Comparison of ENCODE assay signal across 8 mouse cellular contexts in genomic region chr4:148591637-148592380, GRCm38 (mm10). TPM values are rescaled to one million over a fixed set of nuclear protein-coding genes. Genes with fewer than 3 reads are reported as not detected.
DNase-seq lines count a peak whose midpoint lies in the region; ATAC-seq and TF ChIP-seq lines count a peak whose summit lies in the region.

No protein-coding gene starts in this region.

- H3K9me3 ChIP-seq in kidney, postnatal 0 days (replicated peaks; ENCODE audit: low read length), result no peaks in the 10 kb centered on the region
- no peaks in the 10 kb centered on the region for H3K9me3 ChIP-seq in hindbrain, embryonic 15.5 days

- peak overlapping the region; percentile 69 for H3K9ac ChIP-seq in kidney, postnatal 0 days (ENCODE audit: low read depth, low read length)
- peak overlapping the region; percentile 87 for H3K9ac ChIP-seq in hindbrain, embryonic 15.5 days

- WGBS in kidney, postnatal 0 days, result under 1% methylated on average over 52 of the region's 53 CpGs
- under 1% methylated on average over 53 of the region's 53 CpGs for WGBS in hindbrain, embryonic 15.5 days

- 0 out of 2 replicates have a peak, but pooled peaks cover 7% of the 10 kb centered on the region for H3K4me1 ChIP-seq in kidney, postnatal 0 days (replicated peaks; ENCODE audit: insufficient read depth, low read length)
- H3K4me1 ChIP-seq in hindbrain, embryonic 15.5 days (replicated peaks), result peaks cover 18% of the 10 kb centered on the region

- peaks cover 24% of the 10 kb centered on the region for H3K36me3 ChIP-seq in kidney, postnatal 0 days (ENCODE audit: insufficient read depth, low read length)
- H3K36me3 ChIP-seq in hindbrain, embryonic 15.5 days, result peaks cover 35% of the 10 kb centered on the region

- peak overlapping the region; percentile 88 for H3K4me2 ChIP-seq in kidney, postnatal 0 days (ENCODE audit: low read length)
- peak overlapping the region; percentile 82 for H3K4me2 ChIP-seq in hindbrain, embryonic 15.5 days

- no peak overlapping the region for H3K27ac ChIP-seq in kidney, postnatal 0 days
- H3K27ac ChIP-seq in hindbrain, embryonic 15.5 days (replicated peaks), result peak overlapping the region; percentile 78

- H3K27me3 ChIP-seq in kidney, postnatal 0 days (ENCODE audit: insufficient read depth, low read length), result no peaks in the 10 kb centered on the region; the same call in 1 of the 2 replicates
- no peaks in the 10 kb centered on the region for H3K27me3 ChIP-seq in hindbrain, embryonic 15.5 days

- peak overlapping the region; percentile 88 for H3K4me3 ChIP-seq in kidney, postnatal 0 days (replicated peaks; ENCODE audit: low read depth, low read length)
- peak overlapping the region; percentile 99 for H3K4me3 ChIP-seq in hindbrain, embryonic 15.5 days

- no peak for TF ChIP-seq CTCF in kidney, postnatal 0 days (IDR thresholded peaks at IDR 0.05; ENCODE audit: low read depth)

- ATAC-seq in kidney, postnatal 0 days (replicated peaks; ENCODE audit: low FRiP score, low read depth), result no peak; the same call in none of the 2 replicates
- ATAC-seq in hindbrain, embryonic 15.5 days (ENCODE audit: low FRiP score, low read depth), result peak; percentile 51; the same call in 1 of the 2 replicates
- no peak for ATAC-seq in monocyte, adult 5-6 weeks (replicated peaks; ENCODE audit: insufficient number of reproducible peaks, low FRiP score, low TSS enrichment, poor library complexity, severe bottlenecking)

- no peak for DNase-seq in kidney, postnatal 0 days (ENCODE audit: low spot score)
- no peak for DNase-seq in kidney, postnatal 14 days
- DNase-seq in MN1 (ENCODE audit: low spot score), result peak; percentile 44
- peak; percentile 51 for DNase-seq in embryo, embryonic 11 days
- peak; percentile 50 for DNase-seq in mesoderm, embryonic 11.5 days (ENCODE audit: low read depth, low spot score)
- DNase-seq in spleen, postnatal 14 days (ENCODE audit: low spot score in 2 of 2), result no peak

RNA-seq across cellular contexts. Expression of gene Srm, which starts 0.5 kb away (rescaled TPM):
- 122 and 125 TPM in 2 replicates for polyA plus RNA-seq in kidney, postnatal 0 days (2015; fragmentation: Nextera tagmentation; extraction: Ambion mirVana)
- polyA plus RNA-seq in hindbrain, embryonic 15.5 days (2015; fragmentation: Nextera tagmentation; extraction: Ambion mirVana), result 181 and 194 TPM in 2 replicates
- 2.8 to 5.2 TPM (median 3.5 TPM) in 3 replicates for total RNA-seq in monocyte, adult 5-6 weeks (2017)

RNA-seq across cellular contexts. Expression of gene Masp2, which starts 10.5 kb away (rescaled TPM):
- polyA plus RNA-seq in kidney, postnatal 0 days (2015; fragmentation: Nextera tagmentation; extraction: Ambion mirVana), result 0.15 TPM in 1 of 2 replicates, not detected in the other
- polyA plus RNA-seq in hindbrain, embryonic 15.5 days (2015; fragmentation: Nextera tagmentation; extraction: Ambion mirVana), result 0.43 and 1.2 TPM in 2 replicates
- total RNA-seq in monocyte, adult 5-6 weeks (2017), result 0.32 to 0.57 TPM (median 0.49 TPM) in 3 replicates

RNA-seq across cellular contexts. Expression of gene Exosc10, which starts 33.6 kb away (rescaled TPM):
- polyA plus RNA-seq in kidney, postnatal 0 days (2015; fragmentation: Nextera tagmentation; extraction: Ambion mirVana), result 52.4 and 57.4 TPM in 2 replicates
- 88.5 and 91.7 TPM in 2 replicates for polyA plus RNA-seq in hindbrain, embryonic 15.5 days (2015; fragmentation: Nextera tagmentation; extraction: Ambion mirVana)
- 32.2 to 60.4 TPM (median 37.1 TPM) in 3 replicates for total RNA-seq in monocyte, adult 5-6 weeks (2017)

RNA-seq across cellular contexts. Expression of gene Tardbp, which starts 35.0 kb away (rescaled TPM):
- 241 and 281 TPM in 2 replicates for polyA plus RNA-seq in kidney, postnatal 0 days (2015; fragmentation: Nextera tagmentation; extraction: Ambion mirVana)
- 167 and 192 TPM in 2 replicates for polyA plus RNA-seq in hindbrain, embryonic 15.5 days (2015; fragmentation: Nextera tagmentation; extraction: Ambion mirVana)
- 326 to 434 TPM (median 398 TPM) in 3 replicates for total RNA-seq in monocyte, adult 5-6 weeks (2017)

RNA-seq across cellular contexts. Expression of gene Gm572, which starts 51.3 kb away (rescaled TPM):
- not detected in 2 replicates for polyA plus RNA-seq in kidney, postnatal 0 days (2015; fragmentation: Nextera tagmentation; extraction: Ambion mirVana)
- not detected in 2 replicates for polyA plus RNA-seq in hindbrain, embryonic 15.5 days (2015; fragmentation: Nextera tagmentation; extraction: Ambion mirVana)
- not detected in 3 replicates for total RNA-seq in monocyte, adult 5-6 weeks (2017)

Comparison
In these comparisons a context has a peak if more than half of its experiments do, and no peak if none do; other contexts are left out.
1. DNase-seq: peak in MN1 (single experiment), embryo, embryonic 11 days (single experiment) and mesoderm, embryonic 11.5 days (single experiment); none in kidney, postnatal 0 days (single experiment), kidney, postnatal 14 days (single experiment) and spleen, postnatal 14 days (0 of 2).